Mouse (Mus musculus): ENCODE results near the gene Gstcd.
A peak's percentile ranks its signal among the peaks of the same experiment; 100 is the strongest.

The Gstcd gene

DNA sequence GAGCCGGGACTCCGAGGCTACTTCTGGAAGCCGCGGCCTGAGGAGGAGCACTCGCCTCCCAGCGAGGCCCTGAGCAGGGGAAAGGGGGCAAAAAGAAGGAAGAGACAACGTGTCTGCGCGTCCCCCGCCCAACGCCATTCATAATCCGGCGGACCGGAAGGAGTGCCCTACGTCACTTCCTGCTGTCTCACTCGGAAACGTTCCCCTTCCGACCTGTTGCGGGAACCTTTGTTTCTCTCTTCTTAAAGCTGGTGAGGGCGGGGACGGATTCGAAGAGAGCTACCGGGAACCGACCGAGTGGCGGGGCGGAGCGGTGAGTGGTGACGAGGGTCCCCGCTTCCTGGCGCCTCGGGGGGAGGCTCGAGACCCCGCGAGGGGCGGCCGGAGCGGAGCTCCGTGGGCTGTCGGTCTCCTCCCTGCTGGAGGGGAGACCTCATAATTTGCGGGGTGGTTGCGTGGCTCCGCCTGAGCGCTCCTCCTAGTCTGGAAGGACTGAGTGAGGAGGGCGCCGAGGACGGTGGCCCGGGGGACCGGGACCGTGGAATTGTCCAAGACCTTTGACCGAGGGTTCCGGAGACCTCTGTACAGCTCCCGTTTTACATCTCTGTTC lies at the start of gene Gstcd, which contains the start of gene Ints12:
TSS of gene Gstcd (minus strand) at position 370 of the 610 bp plus-strand sequence.
TSS of gene Ints12 (plus strand) at position 177 of the 610 bp plus-strand sequence.
- peak; percentile 92 for DNase-seq

DNA sequence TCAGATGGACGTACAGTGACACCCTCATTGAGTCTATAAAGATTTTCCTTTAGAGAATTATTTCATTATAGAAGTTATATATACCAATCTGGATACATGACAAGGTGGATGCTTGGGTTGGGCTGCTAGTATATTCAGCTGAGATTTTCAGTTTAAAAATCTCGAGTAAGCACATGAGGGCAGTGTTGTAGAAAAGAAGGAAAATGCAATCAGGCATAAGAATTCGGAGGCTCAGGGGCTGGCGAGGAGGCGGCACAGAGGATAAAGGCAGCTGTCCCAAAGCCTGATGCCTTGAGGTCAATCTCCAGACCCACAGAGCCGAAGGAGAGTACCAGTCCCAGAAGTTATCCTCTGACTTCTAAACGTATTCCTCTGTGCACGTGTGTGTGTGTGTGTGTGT lies 40.8 kb upstream of the Gstcd start:
- DNase-seq, result no peak

DNA sequence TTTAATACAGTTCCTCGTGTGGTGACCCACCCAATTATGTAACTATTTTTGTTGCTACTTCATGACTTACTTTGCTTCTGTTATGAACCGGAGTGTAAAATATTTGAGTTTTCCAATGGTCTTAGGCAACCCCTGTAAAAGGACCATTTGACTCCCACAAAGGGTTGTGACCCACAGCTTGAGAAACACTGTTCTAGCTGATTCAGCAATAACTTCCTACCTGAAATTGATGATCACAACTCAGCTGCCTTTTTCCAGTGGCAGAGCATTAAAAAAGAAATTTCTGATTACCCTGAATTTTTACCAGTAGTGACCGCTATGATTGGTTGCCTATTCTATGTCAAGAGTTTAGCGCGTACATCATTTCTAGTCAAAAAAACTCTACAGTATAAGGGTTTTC lies 39.5 kb upstream of the Gstcd start:
- DNase-seq, result no peak

DNA sequence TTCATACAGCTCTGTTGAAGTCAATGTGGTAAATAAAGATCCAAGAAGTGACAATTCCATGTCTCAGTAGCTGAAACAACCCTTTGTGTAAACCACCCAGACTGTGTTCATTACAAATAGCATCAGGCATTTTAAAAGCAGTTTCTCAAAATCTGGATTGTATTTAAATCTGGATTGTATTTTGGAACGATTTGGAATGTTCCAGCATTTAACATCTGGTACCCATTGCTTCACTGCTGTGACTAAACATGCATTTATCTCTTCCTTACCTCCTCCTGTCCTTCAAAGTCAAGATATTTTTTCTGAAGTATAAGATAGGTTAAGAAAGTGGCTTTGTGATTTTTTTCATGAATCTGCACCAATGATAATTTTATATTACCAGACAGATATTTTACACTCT lies 21.4 kb upstream of the Gstcd start:
- DNase-seq, result no peak

DNA sequence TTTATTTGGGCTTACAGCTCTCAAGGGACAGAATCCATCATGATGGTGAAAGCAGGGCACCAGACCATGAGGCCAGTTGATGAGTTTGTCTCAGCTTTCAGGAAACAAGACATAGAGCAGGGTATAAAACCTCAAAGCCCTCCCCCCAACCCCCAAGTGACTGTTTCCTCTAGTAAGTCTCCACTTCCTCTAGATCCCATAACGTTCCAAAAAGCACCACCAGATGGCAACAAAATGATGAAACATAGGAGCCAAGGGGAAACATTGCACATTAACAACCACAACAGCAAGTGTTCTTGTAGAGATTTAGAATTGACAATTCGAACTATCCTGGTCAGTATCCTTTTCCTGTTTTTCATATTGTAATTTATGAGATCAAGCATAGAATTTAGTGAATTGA lies 19.9 kb upstream of the Gstcd start:
- no peak for DNase-seq

DNA sequence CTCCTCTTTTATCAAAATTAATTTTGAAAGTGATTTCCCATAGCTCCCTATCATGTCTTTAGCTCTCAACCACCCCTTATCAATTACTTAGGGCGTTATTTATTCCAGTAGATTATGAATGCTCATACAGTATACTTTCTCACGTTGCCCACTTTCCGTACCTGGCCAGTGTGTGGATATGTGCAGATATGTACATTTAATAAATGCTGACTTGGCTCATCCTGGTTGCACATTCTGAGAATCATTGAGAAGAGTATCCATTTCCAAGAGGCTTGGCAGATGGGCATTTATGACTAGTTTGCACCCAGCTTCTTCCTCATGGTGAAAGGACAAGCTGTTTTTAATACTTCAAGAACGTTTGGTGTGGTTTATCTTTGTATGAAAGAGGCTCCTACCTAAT lies 18.0 kb upstream of the Gstcd start:
- no peak for DNase-seq

DNA sequence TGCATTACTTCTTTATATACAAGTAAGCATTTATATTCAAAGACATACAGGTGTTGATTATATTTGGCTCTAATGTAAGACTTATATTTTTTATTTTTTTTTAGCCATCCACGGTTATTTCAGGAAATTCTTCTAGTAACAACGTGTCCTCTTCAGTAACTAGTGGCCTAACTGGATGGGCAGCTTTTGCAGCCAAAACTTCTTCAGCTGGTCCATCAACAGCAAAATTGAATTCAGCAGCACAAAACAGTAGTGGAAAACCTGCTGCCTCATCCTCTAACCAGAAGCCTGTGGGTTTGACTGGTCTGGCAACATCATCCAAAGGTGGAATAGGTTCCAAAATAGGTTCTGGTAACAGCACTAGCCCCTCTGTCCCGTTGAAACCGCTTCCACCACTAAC lies 16.9 kb upstream of the Gstcd start:
- DNase-seq, result no peak

DNA sequence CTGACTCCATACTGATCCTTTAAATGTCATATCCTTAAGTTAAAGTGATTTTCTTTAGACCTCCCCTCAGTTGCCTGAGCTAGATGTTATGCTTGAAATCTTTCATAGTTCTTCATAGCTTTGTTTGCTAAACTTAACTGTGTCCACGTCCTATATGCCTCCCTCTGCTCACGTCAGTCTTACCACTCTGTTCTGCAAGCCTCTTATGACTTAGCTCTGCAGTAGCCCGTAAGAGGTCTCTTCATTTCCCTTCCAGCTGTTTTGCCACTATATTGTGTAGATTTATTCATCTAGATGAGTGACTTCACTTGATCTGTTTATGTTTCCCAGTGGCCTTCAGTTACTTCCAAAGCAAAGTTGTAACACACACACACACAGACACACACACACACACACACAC lies 12.6 kb upstream of the Gstcd start:
- no peak for DNase-seq

DNA sequence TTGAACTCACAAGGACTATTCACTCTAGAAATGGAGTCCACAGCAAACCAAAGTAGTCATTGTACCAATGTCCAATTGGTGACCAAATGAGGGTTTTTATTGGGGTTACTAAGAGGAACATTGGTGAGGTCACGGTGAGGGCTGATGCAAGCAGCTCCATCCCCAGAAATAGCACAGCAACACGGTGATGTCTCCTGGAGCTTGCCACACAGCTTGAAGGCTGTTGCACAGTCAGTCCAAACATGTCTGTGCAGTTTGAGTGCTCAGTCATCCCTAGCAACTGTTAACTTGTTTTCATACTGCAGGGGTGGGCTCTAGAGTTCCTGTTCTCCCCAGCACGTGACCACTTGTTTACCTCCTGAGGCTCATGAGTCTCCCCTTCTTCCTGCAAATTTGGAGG lies 11.9 kb upstream of the Gstcd start:
- no peak for DNase-seq

DNA sequence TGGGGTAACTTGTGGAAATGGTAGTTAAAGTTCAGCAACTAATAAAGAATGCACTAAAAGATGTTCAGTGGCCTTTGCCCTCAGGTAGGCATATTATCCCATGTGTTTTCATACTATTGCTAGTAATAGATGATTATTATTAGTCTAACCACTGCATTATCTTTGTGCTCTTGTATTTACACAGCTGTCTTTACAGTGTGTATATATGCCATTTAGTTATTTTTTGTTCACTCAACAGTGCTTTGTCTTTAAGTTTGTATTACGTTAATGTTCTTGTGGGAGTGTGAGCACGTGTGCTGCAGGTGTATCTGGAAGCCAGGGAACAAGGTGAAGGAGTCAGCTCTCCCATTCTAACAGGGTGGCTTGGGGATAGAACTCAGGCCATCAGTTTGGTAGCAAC lies 7.1 kb upstream of the Gstcd start:
- DNase-seq, result no peak

DNA sequence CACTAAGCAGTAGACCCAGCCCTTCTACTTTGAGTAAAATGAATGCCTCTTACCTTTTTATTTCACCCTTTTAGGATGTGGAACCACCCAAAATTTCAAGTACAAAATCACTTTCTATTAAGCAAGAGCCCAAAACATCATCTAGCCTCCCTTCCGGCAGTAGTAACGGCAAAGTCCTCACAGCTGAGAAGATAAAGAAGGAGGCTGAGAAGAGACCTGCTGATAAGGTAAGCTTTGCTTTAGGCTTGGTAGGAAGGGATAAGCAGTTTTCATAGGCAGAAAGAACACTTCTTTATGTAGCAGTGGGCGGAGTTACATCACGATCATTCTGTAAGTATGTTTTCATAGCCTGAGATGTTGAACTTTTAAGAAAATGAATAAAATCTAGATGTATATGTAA lies 6.5 kb upstream of the Gstcd start:
- no peak for DNase-seq

DNA sequence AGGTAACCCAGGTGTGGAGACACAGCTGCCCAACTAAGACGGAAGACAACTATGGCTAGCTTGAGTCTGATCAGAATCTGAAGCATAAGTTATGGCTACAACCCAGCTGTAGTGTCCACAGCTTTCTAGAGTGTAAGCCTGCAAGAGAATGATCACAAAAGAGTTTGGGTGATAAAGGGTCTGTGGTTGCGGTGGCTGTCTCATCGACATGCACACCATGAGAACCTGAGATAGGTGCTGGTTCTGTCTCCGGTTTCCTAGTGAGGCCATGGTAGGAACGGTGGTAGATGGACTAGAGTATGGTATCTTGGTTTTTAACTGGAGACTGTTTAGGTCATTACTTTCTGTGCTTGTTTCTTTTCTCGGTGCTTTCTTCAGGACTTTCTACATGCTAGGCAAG lies 6.1 kb upstream of the Gstcd start:
- no peak for DNase-seq

DNA sequence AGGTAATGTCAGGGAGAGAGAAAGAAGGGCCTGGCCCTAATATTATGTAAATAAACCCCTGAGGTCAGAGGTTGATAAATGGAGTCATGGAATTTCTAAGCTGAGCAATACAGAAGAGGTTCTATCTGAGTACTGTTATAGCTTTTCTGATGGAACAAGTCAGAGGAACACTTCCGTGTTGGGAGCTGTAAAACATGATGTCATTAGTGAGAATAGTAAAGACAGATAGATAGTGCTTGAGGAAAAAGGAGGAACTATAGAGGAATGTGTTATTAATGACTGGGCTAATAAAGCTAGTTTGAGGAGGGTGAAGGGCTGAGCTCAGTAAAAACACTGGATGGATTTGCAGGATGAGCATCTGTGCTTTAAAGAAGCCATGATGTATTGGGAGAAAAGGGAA lies 2.5 kb upstream of the Gstcd start:
- no peak for DNase-seq

DNA sequence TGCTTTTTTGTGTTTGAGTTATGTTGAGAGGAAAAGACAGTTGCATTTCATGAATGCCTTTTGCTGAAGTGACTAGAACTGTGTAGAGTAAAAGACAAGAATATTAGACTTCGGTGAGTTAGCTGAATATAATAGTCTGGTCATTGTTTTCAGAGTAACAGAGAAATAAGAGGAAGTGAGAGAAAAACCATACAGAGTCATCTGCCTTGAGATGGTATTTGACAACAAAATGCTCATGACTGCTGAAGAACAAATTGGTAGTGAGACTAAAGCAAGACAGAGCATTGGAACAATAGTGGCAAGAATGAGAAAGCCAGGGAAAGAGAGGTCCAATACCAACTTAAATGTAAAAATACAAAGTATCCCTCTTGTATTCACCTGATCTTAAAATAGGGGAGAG lies 1.1 kb upstream of the Gstcd start:
- DNase-seq, result no peak

DNA sequence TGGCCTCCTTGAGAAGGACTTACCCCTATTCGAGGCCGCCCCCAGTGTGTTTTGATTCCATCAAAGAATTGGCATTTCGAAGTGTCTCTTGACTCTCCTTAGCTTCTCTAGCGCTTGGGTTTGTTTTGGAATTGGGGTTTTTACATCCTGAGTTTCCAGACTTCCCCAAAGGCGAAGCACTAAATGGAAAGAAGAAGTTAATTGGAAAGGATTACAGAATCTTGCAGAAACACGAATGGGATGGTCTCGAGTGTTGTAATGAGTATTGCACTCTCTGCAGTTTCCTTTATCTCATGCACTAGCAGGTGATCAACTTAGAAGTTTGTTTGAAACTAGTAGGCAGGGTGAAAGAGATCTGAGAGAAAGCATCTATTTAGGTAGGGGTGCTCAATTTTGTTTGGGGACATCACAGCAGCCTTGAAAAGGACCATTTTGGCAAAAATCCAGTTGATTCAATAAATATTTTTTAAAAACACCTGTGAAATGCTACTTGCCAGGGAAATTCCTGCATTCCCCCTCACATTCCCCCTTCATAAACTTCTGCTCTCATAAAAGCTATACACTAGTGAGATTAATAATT lies 531 bp upstream of the Gstcd start:
- no peak for DNase-seq

DNA sequence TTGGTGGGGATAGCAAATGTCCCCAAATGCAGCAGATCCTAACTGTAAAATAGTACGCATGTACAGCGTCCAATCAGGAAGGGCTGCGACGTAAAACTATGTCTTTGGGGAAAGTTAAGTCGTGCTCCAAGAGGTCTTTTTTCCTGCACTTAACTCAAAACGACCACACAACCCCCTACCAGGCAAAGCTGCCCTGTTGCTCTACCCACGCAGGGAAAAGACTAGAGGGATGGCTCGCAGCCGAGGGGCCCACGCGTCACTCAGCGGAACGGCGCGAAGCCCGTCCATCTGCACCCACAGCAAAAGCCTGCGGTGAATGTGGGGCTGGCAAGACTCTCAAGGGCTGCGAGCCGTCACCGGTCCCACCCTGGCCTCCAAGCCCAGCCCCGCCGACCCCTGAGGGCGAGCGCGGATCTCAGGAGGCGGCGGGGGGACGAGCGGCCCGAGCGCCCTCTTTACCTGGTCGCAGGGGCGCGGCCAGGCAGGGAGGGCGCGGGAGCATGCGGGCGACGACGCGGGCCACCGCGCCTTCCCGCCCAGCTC lies 641 bp downstream of the Gstcd start:
- DNase-seq, result peak; percentile 58

DNA sequence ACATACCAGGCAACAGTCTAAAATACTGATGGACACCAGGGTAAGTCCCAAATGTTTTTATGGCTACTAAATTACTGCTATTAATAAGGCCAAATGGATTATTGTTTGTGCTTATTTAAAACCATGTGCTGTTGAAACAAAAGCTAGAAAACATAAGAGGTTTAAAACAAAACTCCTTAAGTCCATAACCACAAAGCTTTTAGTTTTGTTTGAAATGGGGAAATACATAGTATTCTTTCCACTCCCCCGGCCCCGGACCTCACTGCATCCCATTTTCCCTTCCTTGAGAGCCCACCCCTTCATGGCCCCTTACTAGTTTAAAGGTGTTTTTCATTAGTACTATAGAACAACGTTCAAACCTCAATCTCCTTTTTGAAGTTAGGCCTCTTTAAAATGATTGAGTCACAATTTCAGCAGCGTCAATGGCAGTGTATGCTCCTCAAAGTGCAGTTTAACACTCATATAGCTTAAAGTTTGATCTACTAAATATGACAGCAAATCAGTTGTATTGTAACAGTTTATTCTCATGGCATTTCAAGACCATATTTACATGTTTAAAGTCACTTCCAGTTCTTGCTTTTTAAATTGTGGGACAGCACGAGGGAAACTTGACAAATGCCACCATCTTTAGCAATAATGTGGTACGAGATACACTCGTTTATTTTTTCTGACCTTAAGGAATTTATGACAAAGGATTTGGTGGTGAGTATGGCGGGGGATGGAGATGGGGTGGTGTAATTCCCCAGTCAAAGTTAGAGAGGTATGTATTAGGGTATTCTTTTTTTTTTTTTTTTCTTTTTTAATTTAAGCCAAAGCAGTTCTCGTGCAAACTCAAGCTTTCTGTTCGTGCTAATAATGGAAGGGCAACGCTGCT lies 1.3 kb downstream of the Gstcd start:
- no peak for DNase-seq

DNA sequence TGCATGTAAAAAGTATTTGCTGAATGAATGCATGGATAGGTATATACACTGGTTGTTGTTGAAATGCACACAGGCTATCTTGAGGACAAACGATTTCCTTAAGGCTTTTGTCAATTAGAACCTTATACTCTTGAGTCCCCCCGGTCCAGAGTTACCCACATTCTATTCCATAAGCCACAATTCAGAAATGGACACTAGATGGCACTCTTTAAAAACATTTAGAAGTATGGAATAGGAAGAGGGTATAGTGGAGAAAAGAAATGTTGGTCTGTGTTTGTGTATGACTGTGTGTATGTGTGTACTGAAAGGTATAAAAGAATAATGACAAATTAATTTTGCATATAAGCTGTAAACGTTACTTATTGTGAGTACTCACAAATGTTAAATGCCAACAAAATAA lies 6.0 kb downstream of the Gstcd start:
- no peak for DNase-seq

DNA sequence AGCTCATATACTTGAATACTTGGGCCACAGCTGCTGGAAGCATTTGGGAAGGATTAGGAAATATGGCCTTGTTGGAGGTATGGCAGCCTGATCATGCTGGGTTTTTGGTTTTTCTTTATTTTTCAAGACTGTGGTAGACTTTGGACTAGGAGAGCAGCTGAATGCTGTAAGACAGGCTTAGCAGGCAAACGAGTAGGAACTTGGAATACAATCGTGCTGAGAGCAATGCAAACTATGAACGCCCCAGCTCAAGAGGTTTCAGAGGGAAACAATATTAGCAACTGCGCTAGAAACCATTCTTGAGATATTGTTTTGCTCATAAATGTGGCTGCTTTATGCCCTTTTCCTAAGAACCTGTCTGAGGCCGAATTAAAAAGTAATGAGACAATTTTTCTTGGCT lies 9.1 kb downstream of the Gstcd start:
- no peak for DNase-seq

DNA sequence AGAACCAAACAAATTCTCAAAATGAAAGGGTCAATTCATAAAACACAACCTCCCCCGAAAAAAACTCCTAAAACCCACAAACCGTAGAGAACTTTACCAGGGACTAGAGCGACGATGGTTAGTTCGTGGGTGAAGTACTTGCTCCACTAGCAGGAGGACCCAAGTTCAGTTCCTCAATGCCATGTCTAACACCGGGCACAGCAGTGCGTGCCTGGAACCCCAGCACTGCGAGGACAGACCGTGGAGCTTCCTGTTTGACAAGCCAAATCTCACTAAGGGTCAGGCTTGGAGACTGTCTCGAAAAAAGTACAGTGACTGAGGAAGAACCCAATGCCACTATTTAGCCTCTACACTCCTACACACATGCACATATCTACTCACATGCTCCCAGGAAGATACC lies 16.3 kb downstream of the Gstcd start:
- DNase-seq, result peak; percentile 9

DNA sequence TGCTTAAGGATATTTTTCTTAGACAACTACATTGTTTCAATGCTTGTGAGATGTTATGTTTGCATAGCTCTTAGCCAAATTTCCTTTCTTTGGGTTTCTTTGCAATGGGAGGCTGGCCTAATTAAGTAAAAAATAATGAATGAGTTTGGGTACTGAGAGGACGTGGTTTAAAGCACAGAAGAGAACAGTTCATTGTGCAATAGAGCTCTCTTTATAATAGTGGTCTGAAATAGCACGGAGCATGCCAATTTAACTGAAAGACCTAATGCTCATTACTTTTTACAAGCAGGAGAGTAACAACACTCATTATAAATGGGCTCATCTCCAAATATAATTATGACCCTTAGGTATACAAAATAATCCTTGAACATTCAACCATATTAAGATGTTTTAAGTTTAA lies 39.8 kb downstream of the Gstcd start:
- DNase-seq, result no peak

DNA sequence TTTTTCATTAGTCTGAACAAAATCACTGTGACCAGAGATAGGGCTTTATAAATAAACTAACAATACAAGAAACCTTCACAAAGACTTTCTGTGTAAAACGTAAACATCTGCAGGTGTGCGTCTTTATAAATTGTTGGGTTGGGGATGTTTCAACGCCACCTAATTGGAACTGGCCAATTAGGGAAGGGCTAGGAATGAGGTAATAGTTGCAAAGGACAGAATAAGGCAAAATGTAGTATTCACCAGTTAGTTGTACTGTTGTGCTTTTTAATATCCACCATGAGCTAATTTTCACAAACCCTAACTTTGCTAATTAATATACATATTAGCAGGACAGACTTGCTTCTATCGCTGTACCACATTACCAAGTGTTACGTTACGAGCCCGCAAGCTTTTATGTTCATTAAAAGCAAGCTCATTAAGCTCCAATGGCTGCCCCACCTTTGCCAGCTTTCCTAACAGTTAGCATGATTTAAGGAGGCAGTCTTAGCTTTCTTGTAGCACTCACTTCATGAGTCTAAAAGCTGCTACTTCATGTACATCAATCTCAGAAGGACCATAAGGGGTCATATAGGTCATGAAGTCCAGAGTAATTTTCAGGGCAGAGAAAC lies 58.6 kb downstream of the Gstcd start:
- DNase-seq, result no peak

DNA sequence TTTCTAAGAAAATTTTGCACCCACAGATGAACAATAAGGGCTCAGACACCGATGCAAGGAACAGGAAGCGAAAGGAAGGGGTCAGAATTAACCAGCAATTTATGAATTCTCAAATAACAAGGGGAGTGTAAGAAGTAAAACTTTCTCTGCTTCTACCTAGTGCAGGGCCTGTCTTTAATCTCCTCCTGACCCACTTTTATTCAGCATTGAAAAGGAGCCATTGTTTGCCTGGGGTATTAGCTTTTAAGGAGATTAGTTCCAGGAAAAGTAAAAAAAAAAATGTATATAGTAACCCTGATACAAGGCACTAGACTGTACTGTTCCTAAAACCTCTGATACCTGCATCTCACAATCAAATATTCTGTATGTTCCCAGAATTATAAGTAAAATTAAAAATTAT lies 64.9 kb downstream of the Gstcd start:
- no peak for DNase-seq

DNA sequence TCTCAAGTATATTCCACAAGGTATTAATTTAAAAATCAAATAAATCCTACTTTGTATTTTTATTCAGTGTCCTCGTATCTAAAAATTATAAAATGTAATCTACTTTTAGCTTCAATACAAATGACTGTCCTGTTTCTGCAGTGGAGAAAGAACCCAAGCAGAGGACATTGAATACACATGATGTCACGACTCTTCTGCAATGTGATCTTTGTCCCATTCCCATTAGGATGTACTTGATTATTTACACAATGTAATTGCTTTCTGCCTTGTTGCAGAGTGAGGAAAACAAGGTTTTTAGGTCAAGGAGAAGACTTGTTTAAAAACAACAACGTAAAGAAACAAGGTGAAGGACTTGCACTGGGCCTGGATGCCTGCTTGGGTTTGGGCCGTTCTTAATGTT lies 84.6 kb downstream of the Gstcd start:
- DNase-seq, result no peak

All from right cerebral cortex, postnatal 14 days (tissue).